Mouse (Mus musculus) gastrocnemius, postnatal 14 days (tissue): Measurements from ENCODE around the gene Gdap1l1. TPM values are rescaled to one million over a fixed set of nuclear protein-coding genes. Genes with fewer than 3 reads are reported as not detected.

Experiments used
- DNase-seq: peaks from one replicate; pipeline ENCODE4 v3.0.0; 2021; ENCODE audit warnings: mixed read lengths
- intact Hi-C: fragments of 180-260 bp; cut with DNase I; formaldehyde crosslinking; loops from one replicate; pipeline ENCODE4 v1.15.1; 2025; ENCODE audit warnings: low total_unique reads
- total RNA-seq, 2 experiments: library from RNA; stranded (reverse); gene quantifications; 2 replicates each; pipeline ENCODE4 v1.2.3; 2021

Gene Gdap1l1
- total RNA-seq, 2 experiments from 2014 or later, result 0.23 TPM; not detected in 1

GRCm38 (mm10) chr2:163493031-163493430 lies 54.8 kb downstream of the Gdap1l1 start:
- intact Hi-C loops, result no loop called here
- DNase-seq, result no peak

DNA sequence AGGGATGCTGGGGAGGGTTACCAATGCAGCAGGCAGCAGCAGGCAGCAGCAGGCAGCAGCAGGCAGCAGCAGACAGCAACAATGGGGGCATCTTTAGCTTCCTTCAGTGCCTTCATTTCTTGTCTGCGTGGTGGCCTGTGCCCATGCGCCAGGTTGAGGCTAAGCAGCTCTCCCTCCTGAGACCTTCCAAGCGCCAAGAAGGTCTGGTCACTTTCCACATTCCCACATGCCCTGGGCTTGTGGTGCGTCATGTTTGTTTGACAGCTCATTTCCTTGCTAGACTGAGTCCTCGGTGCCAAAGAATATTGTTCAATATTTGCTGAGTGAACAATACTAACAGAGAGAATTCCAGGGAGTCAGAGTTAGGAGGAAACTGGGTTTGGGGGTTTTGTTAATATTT lies 55.7 kb downstream of the Gdap1l1 start:
- no peak for DNase-seq
- intact Hi-C loops, result no loop called here

DNA sequence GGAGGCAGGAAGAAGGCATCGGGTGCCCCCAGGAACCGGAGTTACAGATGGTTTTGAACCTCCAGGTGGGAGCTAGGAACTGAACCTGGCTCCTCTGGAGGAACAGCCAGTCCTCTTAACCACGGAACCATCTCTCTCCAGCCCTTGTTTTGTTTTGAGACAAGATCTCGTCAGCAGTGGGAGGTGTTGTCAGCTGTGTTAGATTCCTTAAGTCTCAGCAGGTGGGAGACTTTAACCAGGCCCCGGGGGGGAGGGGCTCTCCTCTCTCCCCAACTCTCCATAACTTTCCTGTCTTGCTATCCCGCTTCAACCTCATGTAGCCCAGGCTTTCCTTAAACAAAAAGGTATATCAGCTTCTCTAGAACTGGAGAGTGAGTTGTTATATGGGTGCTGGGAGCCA lies 56.2 kb downstream of the Gdap1l1 start:
- intact Hi-C loops, result no loop called here
- DNase-seq, result no peak

GRCm38 (mm10) chr2:163502219-163502618 lies 63.9 kb downstream of the Gdap1l1 start:
- DNase-seq, result peak; percentile 25
- intact Hi-C loops, result no loop called here

GRCm38 (mm10) chr2:163503191-163503590 lies 64.9 kb downstream of the Gdap1l1 start:
- intact Hi-C loops, result no loop called here
- DNase-seq, result no peak

Other genes starting within 250 kb of the Gdap1l1 start
- under 1 TPM; 0.29 to 0.45 TPM for gene Tox2, start 235.4 kb upstream of the Gdap1l1 start, total RNA-seq
- gene Jph2, start 40.5 kb upstream of the Gdap1l1 start, total RNA-seq, result 100 to 1,000 TPM; 352 to 422 TPM
- 10 to 100 TPM; 25.9 to 29.5 TPM for gene Oser1, start 13.8 kb upstream of the Gdap1l1 start, total RNA-seq
- gene Fitm2, start 34.2 kb downstream of the Gdap1l1 start, total RNA-seq, result 10 to 100 TPM; 46.2 to 63.3 TPM
- gene R3hdml, start 53.8 kb downstream of the Gdap1l1 start, total RNA-seq, result not detected
- not detected for gene Hnf4a, start 68.3 kb downstream of the Gdap1l1 start, total RNA-seq
- gene Ttpal, start 163.8 kb downstream of the Gdap1l1 start, total RNA-seq, result 1 to 10 TPM; 7.7 to 8.2 TPM
- gene Serinc3, start 206.7 kb downstream of the Gdap1l1 start, total RNA-seq, result 100 to 1,000 TPM; 124 to 167 TPM
- 10 to 100 TPM; 78.2 to 85.3 TPM for gene Pkig, start 219.9 kb downstream of the Gdap1l1 start, total RNA-seq